Mouse (Mus musculus): ENCODE data around the gene Pip5k1b.

The Pip5k1b gene

DNA sequence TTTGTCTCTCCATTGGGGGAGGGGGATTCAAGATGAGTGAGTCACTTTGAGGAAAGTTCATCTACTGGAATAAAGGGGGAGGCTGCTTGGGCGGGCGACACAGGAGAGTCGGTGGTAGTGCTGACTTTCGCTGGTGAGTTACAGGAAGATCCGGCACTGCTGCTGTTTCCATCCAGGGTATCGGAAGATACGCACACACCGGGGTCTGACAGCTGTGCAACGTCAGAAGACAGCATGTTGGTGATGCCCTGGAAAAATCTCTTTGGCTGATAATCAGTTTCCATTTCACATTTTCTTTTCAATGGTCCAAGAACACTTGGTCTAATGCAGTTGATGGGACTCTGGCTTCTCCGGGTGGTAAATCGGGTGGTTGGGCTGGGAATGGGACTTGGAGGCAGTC, 79.2 kb downstream of the Pip5k1b start:
- peak; percentile 30 for DNase-seq (ENCODE audit: low read depth, low spot score)

- no peak for DNase-seq (ENCODE audit: low read depth, low spot score)
Observed at GRCm38 (mm10) chr19:24475281-24475680, 80.4 kb downstream of the Pip5k1b start.

GRCm38 (mm10) chr19:24472512-24472911, 83.2 kb downstream of the Pip5k1b start:
- no peak for DNase-seq (ENCODE audit: low read depth, low spot score)

DNA sequence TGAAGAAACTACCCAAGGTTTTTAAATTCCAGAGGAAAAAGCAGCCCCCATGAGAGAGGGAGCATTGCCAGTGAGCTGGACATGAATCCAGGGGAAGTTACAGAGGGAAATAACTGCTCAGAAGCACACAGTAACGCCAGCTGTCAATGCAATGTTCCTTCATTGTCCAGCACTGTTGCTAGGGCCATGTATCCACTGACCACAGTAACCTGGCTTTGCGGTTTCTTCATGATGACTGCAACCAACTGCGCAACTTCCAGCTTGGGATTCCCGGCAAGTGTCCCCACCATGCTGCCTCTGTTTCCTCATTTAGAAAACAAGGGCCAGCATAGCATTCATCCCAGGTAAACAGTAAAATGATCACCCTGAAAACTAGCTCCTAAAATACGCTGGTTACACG, 84.1 kb downstream of the Pip5k1b start:
- DNase-seq (ENCODE audit: low read depth, low spot score), result no peak

GRCm38 (mm10) chr19:24469216-24469615, 86.5 kb downstream of the Pip5k1b start:
- no peak for DNase-seq (ENCODE audit: low read depth, low spot score)

GRCm38 (mm10) chr19:24468616-24469015, 87.1 kb downstream of the Pip5k1b start:
- DNase-seq (ENCODE audit: low read depth, low spot score), result no peak

DNA sequence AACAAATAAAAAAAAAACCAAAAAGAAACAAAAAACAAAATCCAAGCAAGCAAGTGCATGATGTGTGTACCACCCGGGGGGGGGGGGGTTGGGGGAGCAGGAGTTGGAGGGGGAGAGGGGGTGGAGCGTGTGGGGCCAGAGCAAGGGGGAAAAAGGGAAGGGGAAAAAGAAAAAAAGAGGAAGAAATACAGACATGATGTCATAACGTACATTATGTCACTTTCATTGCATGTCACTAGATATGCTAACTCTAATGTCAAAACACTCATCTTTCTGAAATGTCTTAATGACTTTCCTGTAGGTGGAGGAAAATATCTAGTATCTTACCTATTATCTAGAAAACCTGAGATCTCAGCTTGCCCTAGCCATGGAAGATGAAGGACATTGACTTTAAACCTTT, 92.7 kb downstream of the Pip5k1b start:
- DNase-seq (ENCODE audit: low read depth, low spot score), result no peak

DNA sequence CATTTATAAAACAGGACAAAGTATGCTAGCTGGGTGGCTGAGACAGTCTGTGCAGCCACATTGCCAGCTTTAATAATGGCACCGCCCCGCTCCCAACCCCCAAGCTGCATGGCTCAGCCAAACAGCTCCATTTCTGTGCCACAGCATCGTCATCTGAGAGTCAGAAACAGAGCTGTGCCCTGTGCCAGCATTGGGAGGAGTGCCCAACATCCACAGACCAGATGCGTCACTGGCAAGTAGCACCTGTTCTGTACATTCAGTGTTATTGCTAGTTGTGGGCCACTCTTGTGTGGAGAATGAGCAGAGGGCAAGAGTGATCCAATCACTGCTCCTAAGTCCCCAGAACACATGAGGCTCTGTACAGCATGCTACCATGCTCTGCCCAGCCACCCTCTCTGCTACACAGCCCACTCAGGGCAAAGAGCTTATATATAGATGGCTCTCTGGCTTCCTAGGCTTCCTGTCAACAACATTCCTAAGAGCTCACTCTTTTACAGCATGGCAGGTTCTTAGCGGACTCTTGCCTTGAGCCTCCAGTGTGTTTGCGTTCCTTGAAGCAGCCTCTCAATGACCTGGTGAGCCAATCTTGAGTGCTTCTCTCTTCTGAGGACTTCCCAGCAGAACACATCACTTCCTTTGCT, 99.0 kb downstream of the Pip5k1b start:
- DNase-seq (ENCODE audit: low read depth, low spot score), result no peak

GRCm38 (mm10) chr19:24455249-24455960, 100.3 kb downstream of the Pip5k1b start:
- no peak for DNase-seq (ENCODE audit: low read depth, low spot score)

- DNase-seq (ENCODE audit: low read depth, low spot score), result no peak
Observed at GRCm38 (mm10) chr19:24454451-24454850, 101.2 kb downstream of the Pip5k1b start.

- DNase-seq (ENCODE audit: low read depth, low spot score), result no peak
Observed at GRCm38 (mm10) chr19:24453379-24453778, 102.3 kb downstream of the Pip5k1b start.

DNA sequence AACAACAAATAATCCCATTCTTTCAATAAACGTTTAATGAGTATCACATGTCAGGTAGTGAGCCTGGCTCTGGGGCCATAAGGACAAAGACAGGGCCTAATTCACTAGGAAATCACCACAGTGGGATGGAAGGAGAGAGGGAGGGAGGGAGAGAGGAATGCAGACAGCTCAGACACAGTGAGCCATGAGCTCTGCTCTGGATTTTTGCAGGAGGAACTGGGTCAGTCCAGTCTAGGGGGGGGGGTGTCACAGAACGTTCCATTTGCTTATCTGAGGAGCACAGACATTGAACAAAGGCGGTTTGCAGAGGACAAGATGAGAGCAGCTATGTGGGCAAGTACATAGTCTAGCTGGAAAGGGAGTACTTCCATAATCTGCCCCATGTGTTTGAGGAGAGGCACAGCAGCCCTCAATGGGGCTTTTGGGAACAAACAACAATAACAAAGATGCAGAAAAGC, 103.2 kb downstream of the Pip5k1b start:
- DNase-seq (ENCODE audit: low read depth, low spot score), result no peak

DNA sequence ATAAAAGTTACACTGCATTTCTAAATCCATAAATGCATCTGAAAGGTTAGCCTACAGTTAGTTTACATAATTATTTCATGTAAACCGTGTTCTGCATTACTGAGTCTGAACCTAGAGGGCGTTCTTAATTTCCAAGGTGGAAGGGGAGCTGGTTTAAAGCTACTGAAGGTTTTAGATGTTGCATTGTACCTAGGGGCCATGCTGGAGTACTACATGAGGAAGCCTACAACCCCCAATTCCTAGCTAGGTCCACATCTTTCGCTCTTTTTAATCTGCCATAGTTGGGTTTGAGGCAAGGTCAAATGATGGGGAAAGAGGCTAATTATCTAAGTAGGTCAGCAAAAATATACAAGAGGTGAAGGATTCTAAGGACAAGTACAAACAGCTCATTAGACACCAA, 104.0 kb downstream of the Pip5k1b start:
- DNase-seq (ENCODE audit: low read depth, low spot score), result no peak

DNA sequence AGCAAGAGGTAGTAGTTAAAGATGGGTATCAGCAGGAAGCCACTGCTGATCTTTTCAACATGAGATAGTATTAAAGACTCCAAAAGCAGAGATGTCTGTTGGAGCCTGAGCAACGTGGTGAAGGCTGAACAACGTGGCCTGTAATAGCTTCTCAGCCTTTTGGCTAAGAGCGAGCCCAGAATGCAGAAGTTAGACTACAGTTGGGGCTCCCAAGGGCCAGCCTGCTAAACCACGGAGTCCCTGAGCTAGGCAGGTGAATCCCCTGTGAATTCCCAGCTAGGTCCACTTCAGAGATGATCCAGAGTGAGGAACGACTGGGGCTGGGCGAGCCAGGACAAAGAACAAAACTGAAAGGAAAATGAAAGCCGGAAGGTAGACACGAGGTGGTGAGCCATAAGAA, 104.9 kb downstream of the Pip5k1b start:
- DNase-seq (ENCODE audit: low read depth, low spot score), result no peak

- DNase-seq (ENCODE audit: low read depth, low spot score), result no peak
Observed at GRCm38 (mm10) chr19:24444322-24444721, 111.3 kb downstream of the Pip5k1b start.

GRCm38 (mm10) chr19:24439715-24440114, 116.0 kb downstream of the Pip5k1b start:
- no peak for DNase-seq (ENCODE audit: low read depth, low spot score)

- no peak for DNase-seq (ENCODE audit: low read depth, low spot score)
Observed at GRCm38 (mm10) chr19:24434291-24434690, 121.4 kb downstream of the Pip5k1b start.

GRCm38 (mm10) chr19:24432447-24432846, 123.2 kb downstream of the Pip5k1b start:
- DNase-seq (ENCODE audit: low read depth, low spot score), result no peak

GRCm38 (mm10) chr19:24431381-24431780, 124.3 kb downstream of the Pip5k1b start:
- no peak for DNase-seq (ENCODE audit: low read depth, low spot score)

- no peak for DNase-seq (ENCODE audit: low read depth, low spot score)
Observed at GRCm38 (mm10) chr19:24428011-24428410, 127.7 kb downstream of the Pip5k1b start.

DNA sequence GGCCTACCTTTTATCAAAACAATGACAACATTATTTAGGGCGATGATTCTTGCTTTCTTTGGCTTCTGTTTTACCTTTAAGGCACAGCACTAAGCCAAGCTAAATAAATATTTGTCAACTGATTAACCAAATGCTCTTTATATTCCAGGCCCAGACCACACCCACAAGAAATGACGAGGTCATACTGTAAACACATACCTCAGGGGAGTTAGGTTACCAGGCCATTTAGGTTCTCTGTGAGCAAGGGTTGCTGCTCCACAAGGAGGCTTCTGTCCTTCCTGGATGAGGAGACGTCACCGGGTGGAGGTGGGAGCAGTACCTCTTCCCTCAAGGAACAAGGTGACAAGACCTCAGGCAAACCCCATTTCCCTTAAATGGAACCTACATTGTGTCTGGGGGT, 128.4 kb downstream of the Pip5k1b start:
- DNase-seq (ENCODE audit: low read depth, low spot score), result no peak

- DNase-seq (ENCODE audit: low read depth, low spot score), result no peak
Observed at GRCm38 (mm10) chr19:24426759-24427181, 128.9 kb downstream of the Pip5k1b start.

- DNase-seq (ENCODE audit: low read depth, low spot score), result no peak
Observed at GRCm38 (mm10) chr19:24418030-24418429, 137.6 kb downstream of the Pip5k1b start.
